In genomic region chr13:9030364-9030763, GRCm38 (mm10) we compare ENCODE assay signal across 20 mouse cellular contexts. TPM values are rescaled to one million over a fixed set of nuclear protein-coding genes. Genes with fewer than 3 reads are reported as not detected.
A peak's percentile ranks its signal among the peaks of the same experiment; 100 is the strongest.
DNase-seq lines count a peak whose midpoint lies in the region; ATAC-seq lines count a peak whose summit lies in the region.
"Had no signal": no experiment of that assay in that cellular context is flagged by ENCODE, and none has a peak within 500 bp of the region (broad histone marks: within the 10 kb centered on the region; RNA-seq: fewer than 3 reads in every experiment).

No protein-coding gene starts in this region.

- H3K36me3 ChIP-seq in megakaryocyte, embryonic 14.5 days (replicated peaks; ENCODE audit: low read length), result peaks cover 2% of the 10 kb centered on the region
- H3K36me3 ChIP-seq: embryonic facial prominence, embryonic 13.5 days; forebrain, embryonic 12.5 days; G1E; heart, embryonic 13.5 days; hindbrain, embryonic 15.5 days had no signal

- no peaks in the 10 kb centered on the region for H3K27me3 ChIP-seq in megakaryocyte, embryonic 14.5 days (replicated peaks)
- H3K27me3 ChIP-seq: embryonic facial prominence, embryonic 13.5 days; forebrain, embryonic 12.5 days; heart, embryonic 13.5 days; hindbrain, embryonic 15.5 days had no signal

- H3K4me3 ChIP-seq in megakaryocyte, embryonic 14.5 days (replicated peaks), result peak overlapping the region; percentile 72
- H3K4me3 ChIP-seq: embryonic facial prominence, embryonic 13.5 days; forebrain, embryonic 12.5 days; heart, embryonic 13.5 days; hindbrain, embryonic 15.5 days had no signal

- peak; percentile 12 for DNase-seq in T-cell, adult 2 months (ENCODE audit: low spot score)
- peak; percentile 39 for DNase-seq in naive thymus-derived CD4-positive, alpha-beta T cell, adult 2 months (ENCODE audit: low read depth)
- peak; percentile 7 to 31 for DNase-seq in thymus, postnatal 36 days
- DNase-seq in adrenal gland, adult 8-10 months, result no peak
- no peak for DNase-seq in adrenal gland, postnatal 4 days (ENCODE audit: low spot score in 2 of 2)
- DNase-seq in layer of hippocampus, postnatal 25 days (ENCODE audit: extremely low spot score in 1 of 2, low spot score in 1 of 2), result no peak
- DNase-seq: adrenal gland, postnatal 25 days; cerebellum, adult 8-10 months; cerebellum, postnatal 25 days; forebrain, postnatal 0 days; gastrocnemius, postnatal 25 days; heart, adult 11 months; heart, postnatal 36 days had no signal

- H3K9me3 ChIP-seq in megakaryocyte, embryonic 14.5 days, result no peaks in the 10 kb centered on the region
- H3K9me3 ChIP-seq: embryonic facial prominence, embryonic 13.5 days; forebrain, embryonic 12.5 days; G1E; heart, embryonic 13.5 days; hindbrain, embryonic 15.5 days had no signal

- peaks cover 61% of the 10 kb centered on the region for H3K4me1 ChIP-seq in megakaryocyte, embryonic 14.5 days
- H3K4me1 ChIP-seq: embryonic facial prominence, embryonic 13.5 days; forebrain, embryonic 12.5 days; hindbrain, embryonic 15.5 days had no signal

- ATAC-seq in megakaryocyte, adult 5-6 weeks (ENCODE audit: poor library complexity, severe bottlenecking), result no peak
- ATAC-seq: forebrain, postnatal 0 days had no signal

RNA-seq across cellular contexts. Expression of gene Gtpbp4, which starts 34.5 kb away (rescaled TPM):
- polyA plus RNA-seq in megakaryocyte, embryonic 14.5 days (2012; ENCODE audit: insufficient read depth, low replicate concordance), result 2.9 TPM in 1 of 2 replicates, not detected in the other
- total RNA-seq in megakaryocyte, adult 5-6 weeks (2015), result 34.7 and 35.2 TPM in 2 replicates
- 45.2 and 50.9 TPM in 2 replicates for total RNA-seq in megakaryocyte, adult 5-6 weeks (2017)
- total RNA-seq in adrenal gland, adult 8-10 months (2022), result 10 to 100 TPM; 54.3 to 63.3 (median 58.9) TPM
- 10 to 100 TPM; 55.4 to 63.4 TPM for total RNA-seq in adrenal gland, postnatal 4 days (2021)
- 10 to 100 TPM; 39.1 to 39.3 TPM for total RNA-seq in layer of hippocampus, postnatal 25 days (2021)

Comparison
In these comparisons a context has a peak if more than half of its experiments do, and no peak if none do; other contexts are left out.
1. DNase-seq: peak in T-cell, adult 2 months (single experiment), naive thymus-derived CD4-positive, alpha-beta T cell, adult 2 months (single experiment) and thymus, postnatal 36 days (2 of 2); none in adrenal gland, adult 8-10 months (single experiment), adrenal gland, postnatal 4 days (0 of 2) and layer of hippocampus, postnatal 25 days (0 of 2).